Mouse (Mus musculus): ENCODE data around the gene Cic. TPM values are rescaled to one million over a fixed set of nuclear protein-coding genes. Genes with fewer than 3 reads are reported as not detected.
"Not testable (repeated sequence)": the region's sequence is repeated elsewhere in the genome, so short reads cannot be mapped to it uniquely, and the experiment has no call there.

Cic gene
- polyA plus RNA-seq, 1 experiment = 47.3 TPM

DNA sequence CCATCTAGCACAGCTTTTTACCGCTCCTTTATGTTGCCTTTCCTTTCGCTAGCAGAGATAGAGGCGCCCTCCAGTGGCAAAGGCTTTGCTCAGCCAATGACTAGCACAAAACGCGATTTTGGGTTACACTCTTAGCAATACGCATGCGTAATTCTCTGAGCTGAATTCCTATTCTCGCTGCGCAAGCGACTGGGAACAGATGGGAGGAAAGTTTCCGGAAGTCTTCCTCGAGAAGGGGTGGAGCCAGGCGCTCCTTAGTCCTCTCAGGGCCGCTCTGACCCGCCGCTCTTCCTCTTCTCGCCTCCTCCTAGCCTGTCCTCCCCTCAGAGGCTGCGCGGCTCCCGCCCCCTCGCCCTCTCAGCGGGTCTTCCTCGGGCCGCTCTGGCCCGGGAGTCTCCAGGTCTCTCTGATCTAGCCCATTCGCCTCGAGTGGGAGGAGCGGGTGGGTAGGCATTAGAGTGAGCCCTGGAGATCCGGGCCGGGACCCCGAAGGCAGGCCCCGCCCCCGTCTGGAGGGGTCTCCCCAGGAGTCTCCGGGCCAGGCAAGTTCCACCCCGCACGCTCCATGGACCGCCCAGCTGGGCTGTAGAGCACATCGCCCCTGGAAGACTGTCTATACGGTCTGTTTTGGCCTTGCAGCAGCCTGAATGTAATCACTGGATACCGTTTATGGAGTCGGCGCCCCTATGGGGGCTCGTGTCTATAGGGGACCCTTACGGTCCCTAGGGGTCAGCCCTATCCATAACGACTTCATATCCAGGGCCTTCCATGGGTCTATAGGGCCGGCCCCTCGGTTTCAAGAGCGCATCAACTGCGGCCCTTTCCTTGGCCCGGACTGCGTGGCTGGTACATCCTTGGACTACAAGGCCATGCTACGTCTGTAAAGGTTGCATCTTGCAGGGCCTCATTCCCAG, 49.3 kb downstream of the Cic start, which contains the start of gene Megf8:
Gene Megf8, plus strand, starts transcription at position 633 of the 914 bp plus-strand sequence.
- Histone ChIP-seq H3K9me3 (ENCODE audit: control insufficient read depth, low read length) (peaks cover 6% of the 10 kb centered on the region; the same call in 1 of the 2 replicates), H3K4me3 (replicated peaks) (peak within 1 kb of the TSS; percentile 66), H3K4me1 (ENCODE audit: control insufficient read depth) (peaks cover 25% of the 10 kb centered on the region), H3K36me3 (ENCODE audit: control insufficient read depth) (no peaks in the 10 kb centered on the region), H3K27me3 (ENCODE audit: control insufficient read depth) (peaks cover 59% of the 10 kb centered on the region)
- TF ChIP-seq TAL1 (IDR thresholded peaks at IDR 0.05; ENCODE audit: low read length) = no peak
- TF ChIP-seq GATA1 (IDR thresholded peaks at IDR 0.05; ENCODE audit: low read length) = no peak

DNA sequence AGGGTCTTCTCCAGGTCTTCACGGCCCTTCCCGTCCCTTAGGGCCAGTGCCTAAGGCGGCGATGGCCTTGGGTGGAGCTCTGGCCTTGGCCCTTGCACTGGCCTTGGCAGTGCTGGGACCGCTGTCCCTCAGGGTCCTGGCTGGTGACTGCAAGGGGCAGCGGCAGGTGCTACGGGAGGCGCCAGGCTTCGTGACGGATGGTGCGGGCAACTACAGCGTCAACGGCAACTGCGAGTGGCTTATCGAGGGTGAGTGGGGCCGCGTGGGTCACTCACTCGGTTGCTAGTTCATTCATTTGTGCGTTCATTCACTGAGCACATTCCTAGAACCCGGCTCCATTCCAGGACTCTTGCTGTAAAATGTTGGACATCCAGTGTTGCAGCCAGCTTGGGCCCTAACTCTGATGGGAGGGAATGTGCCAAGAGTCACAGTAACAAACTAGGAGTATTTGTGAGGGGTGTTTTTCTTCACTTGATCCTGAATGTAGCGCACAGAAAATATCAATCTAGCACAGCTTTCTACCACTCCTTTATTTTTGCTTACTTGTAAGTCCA, 50.0 kb downstream of the Cic start:
- Histone ChIP-seq H3K4me1 (ENCODE audit: control insufficient read depth) (peaks cover 25% of the 10 kb centered on the region), H3K36me3 (ENCODE audit: control insufficient read depth) (no peaks in the 10 kb centered on the region), H3K4me3 (replicated peaks) (peak overlapping the region; percentile 66), H3K27me3 (ENCODE audit: control insufficient read depth) (peaks cover 52% of the 10 kb centered on the region), H3K9me3 (ENCODE audit: control insufficient read depth, low read length) (peaks cover 6% of the 10 kb centered on the region; the same call in 1 of the 2 replicates)
- TF ChIP-seq TAL1 (IDR thresholded peaks at IDR 0.05; ENCODE audit: low read length) (no peak), GATA1 (IDR thresholded peaks at IDR 0.05; ENCODE audit: low read length) (no peak)

DNA sequence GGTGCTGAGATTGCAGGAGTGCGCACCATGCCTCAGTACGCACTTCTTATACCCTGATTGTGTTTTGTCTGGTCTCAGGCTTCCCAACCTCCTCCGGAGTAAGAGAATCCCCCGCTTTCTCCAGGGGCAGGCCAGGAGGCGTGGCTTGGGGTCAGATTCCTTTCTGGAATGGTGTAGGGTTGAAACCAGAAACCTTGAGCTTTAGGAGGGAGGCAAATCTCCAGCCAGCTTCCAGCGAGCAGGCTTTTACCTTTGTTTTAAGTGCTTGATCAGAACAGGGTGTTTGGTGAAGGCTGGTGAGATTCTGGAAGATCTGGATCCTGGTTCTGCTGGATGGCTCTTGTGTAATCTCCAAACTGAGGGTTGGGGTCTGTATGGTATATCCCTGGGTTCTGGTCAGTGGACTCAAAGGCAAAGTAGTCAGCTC, 54.6 kb downstream of the Cic start:
- Histone ChIP-seq H3K27me3 (ENCODE audit: control insufficient read depth) (peaks cover 6% of the 10 kb centered on the region), H3K4me3 (replicated peaks) (no peak overlapping the region), H3K9me3 (ENCODE audit: control insufficient read depth, low read length) (no peaks in the 10 kb centered on the region), H3K36me3 (ENCODE audit: control insufficient read depth) (no peaks in the 10 kb centered on the region), H3K4me1 (ENCODE audit: control insufficient read depth) (peaks cover 6% of the 10 kb centered on the region)
- TF ChIP-seq GATA1 (IDR thresholded peaks at IDR 0.05; ENCODE audit: low read length) = no peak
- no peak for TF ChIP-seq TAL1 (IDR thresholded peaks at IDR 0.05; ENCODE audit: low read length)

DNA sequence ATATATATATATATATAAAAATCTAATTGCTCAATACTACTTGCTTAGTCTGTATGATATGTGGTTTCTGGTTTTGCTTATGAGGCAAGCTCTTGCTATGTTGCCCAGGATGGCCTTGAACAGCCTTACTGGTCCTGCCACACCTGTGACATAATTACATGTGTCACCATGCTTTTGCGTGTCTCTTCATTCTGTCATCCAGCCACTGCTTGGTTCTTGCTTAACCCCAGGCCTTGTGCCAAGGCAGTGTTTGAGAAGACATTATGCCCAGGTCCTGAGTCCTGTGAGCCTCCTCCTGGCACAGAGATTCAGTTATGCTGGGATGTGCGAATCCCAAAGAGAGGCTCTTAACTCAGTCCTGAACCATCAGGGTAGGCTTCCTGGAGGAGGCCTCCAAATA, 55.7 kb downstream of the Cic start:
- Histone ChIP-seq H3K9me3 (ENCODE audit: control insufficient read depth, low read length) (no peaks in the 10 kb centered on the region), H3K4me1 (ENCODE audit: control insufficient read depth) (no peaks in the 10 kb centered on the region; the same call in 1 of the 2 replicates)
- TF ChIP-seq TAL1 (IDR thresholded peaks at IDR 0.05; ENCODE audit: low read length) (no peak), GATA1 (IDR thresholded peaks at IDR 0.05; ENCODE audit: low read length) (no peak)

DNA sequence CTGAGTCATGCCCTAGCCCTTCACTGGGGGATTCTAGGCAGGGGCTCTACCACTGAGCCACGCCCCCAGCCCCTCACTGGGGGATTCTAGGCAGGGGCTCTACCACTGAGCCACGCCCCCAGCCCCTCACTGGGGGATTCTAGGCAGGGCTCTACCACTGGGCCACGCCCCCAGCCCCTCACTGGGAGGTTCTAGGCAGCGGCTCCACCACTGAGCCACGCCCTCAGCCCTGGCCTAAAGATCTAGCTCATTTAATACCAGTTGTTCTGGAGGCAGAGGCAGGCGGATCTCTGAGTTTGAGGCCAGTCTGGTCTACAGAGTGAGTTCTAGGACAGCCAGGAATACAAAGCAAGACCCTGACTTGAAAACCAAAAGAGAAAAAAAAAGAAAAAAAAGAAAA, 57.9 kb downstream of the Cic start:
- not testable (repeated sequence) for H3K36me3 ChIP-seq (ENCODE audit: control insufficient read depth); H3K4me1 ChIP-seq (ENCODE audit: control insufficient read depth); H3K4me3 ChIP-seq (replicated peaks); H3K9me3 ChIP-seq (ENCODE audit: control insufficient read depth, low read length); H3K27me3 ChIP-seq (ENCODE audit: control insufficient read depth)

More for the DNA sequence above, 55.7 kb downstream of the Cic start:
- Histone ChIP-seq H3K4me3 (replicated peaks) (no peak overlapping the region), H3K36me3 (ENCODE audit: control insufficient read depth) (no peaks in the 10 kb centered on the region), H3K27me3 (ENCODE audit: control insufficient read depth) (no peaks in the 10 kb centered on the region)

DNA sequence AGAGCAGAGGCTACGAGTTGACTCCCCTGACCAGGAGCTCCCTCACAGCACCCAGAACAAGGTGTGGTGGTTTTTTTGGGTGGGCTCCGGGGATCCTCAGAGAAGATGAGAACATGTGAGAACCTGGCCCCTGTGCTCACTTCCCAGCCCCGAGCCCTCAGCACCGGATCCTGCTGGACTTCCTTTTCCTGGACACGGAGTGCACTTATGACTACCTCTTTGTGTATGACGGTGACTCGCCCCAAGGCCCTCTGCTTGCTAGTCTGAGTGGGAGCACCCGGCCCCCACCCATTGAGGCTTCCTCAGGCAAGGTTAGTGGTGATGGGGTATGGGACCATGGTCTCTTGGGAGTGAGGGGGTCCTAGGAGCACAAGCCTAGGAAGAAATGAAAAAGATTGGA, 58.7 kb downstream of the Cic start:
- H3K27me3 ChIP-seq (ENCODE audit: control insufficient read depth) = no peaks in the 10 kb centered on the region
- no peaks in the 10 kb centered on the region for H3K9me3 ChIP-seq (ENCODE audit: control insufficient read depth, low read length)
- no peak overlapping the region for H3K4me3 ChIP-seq (replicated peaks)
- H3K36me3 ChIP-seq (ENCODE audit: control insufficient read depth) = no peaks in the 10 kb centered on the region
- no peak for TF ChIP-seq TAL1 (IDR thresholded peaks at IDR 0.05; ENCODE audit: low read length)
- no peaks in the 10 kb centered on the region; the same call in 1 of the 2 replicates for H3K4me1 ChIP-seq (ENCODE audit: control insufficient read depth)

DNA sequence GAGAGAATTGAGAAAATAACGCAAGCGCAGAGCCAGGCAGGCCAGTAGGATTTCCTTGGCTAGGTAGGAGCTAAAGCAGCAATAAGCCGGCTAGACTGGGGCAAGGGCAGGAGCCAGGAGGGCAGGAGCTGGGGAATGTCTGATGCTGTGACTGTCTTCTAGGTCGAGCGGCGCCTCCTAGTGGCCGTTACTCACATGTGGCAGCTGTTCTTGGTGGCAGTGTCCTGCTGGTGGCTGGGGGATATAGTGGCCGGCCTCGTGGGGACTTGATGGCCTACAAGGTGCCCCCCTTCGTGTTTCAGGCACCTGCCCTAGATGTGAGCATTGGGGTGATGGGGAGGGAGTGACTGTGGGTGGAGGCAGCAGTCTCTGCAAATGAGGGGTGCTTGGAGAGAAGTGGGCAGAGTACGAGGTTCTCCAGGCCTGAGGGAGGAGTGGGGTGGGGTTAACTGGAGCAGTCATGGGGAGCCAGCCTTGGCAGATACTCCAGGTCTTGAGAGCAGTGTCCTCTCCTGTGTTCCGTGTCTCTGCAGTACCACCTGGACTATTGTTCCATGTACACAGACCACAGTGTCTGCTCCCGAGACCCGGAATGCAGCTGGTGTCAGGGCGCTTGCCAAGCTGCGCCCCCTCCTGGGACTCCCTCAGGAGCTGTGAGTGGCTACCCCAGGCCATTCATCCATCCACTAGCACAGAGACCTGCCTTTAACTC, 66.2 kb downstream of the Cic start:
- Histone ChIP-seq H3K4me3 (replicated peaks) (no peak overlapping the region), H3K27me3 (ENCODE audit: control insufficient read depth) (no peaks in the 10 kb centered on the region), H3K4me1 (ENCODE audit: control insufficient read depth) (no peaks in the 10 kb centered on the region), H3K36me3 (ENCODE audit: control insufficient read depth) (no peaks in the 10 kb centered on the region), H3K9me3 (ENCODE audit: control insufficient read depth, low read length) (no peaks in the 10 kb centered on the region)
- TF ChIP-seq GATA1 (IDR thresholded peaks at IDR 0.05; ENCODE audit: low read length) = no peak
- no peak for TF ChIP-seq TAL1 (IDR thresholded peaks at IDR 0.05; ENCODE audit: low read length)

DNA sequence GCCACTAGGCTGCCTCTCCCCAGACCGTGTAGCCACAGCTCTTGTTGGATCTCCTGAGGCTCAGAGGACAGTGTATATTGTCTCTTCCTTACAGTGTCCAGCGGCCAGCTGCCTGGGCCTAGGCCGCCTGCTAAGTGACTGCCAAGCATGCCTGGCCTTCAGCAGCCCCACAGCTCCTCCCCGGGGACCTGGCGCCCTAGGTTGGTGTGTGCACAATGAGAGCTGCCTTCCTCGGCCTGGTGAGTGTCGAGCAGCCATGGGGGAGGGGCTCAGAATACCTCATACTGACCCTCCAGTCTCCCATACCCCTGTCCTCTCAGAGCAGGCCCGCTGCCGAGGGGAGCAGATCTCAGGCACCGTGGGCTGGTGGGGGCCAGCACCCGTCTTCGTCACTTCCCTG, 67.0 kb downstream of the Cic start:
- H3K9me3 ChIP-seq (ENCODE audit: control insufficient read depth, low read length) = no peaks in the 10 kb centered on the region
- TF ChIP-seq GATA1 (IDR thresholded peaks at IDR 0.05; ENCODE audit: low read length) (no peak), TAL1 (IDR thresholded peaks at IDR 0.05; ENCODE audit: low read length) (no peak)
- no peaks in the 10 kb centered on the region for H3K36me3 ChIP-seq (ENCODE audit: control insufficient read depth)
- H3K4me3 ChIP-seq (replicated peaks) = no peak overlapping the region
- H3K4me1 ChIP-seq (ENCODE audit: control insufficient read depth) = no peaks in the 10 kb centered on the region
- no peaks in the 10 kb centered on the region for H3K27me3 ChIP-seq (ENCODE audit: control insufficient read depth)

DNA sequence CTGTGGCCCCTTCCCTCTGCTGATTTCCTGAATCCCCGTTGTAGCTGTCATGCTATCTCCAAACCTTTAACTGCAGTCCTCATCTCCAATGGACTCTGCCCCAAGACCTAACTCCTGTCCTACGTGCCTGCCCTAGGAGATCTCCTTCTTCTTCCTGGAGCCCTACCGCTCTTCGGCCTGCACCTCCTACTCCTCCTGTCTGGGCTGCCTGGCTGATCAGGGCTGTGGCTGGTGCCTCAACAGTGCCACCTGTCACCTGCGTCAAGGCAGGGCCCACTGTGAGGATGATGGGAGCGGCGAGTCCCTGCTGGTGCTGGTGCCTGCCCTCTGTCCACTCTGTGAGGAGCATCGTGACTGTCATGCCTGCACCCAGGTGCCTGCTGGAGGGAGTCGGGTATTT, 71.8 kb downstream of the Cic start:
- TF ChIP-seq TAL1 (IDR thresholded peaks at IDR 0.05; ENCODE audit: low read length) (no peak), GATA1 (IDR thresholded peaks at IDR 0.05; ENCODE audit: low read length) (no peak)
- Histone ChIP-seq H3K36me3 (ENCODE audit: control insufficient read depth) (no peaks in the 10 kb centered on the region), H3K27me3 (ENCODE audit: control insufficient read depth) (no peaks in the 10 kb centered on the region), H3K4me1 (ENCODE audit: control insufficient read depth) (no peaks in the 10 kb centered on the region), H3K4me3 (replicated peaks) (no peak overlapping the region), H3K9me3 (ENCODE audit: control insufficient read depth, low read length) (no peaks in the 10 kb centered on the region)

All from erythroblast, embryonic 14.5 days (primary cell).